Mouse (Mus musculus) Patski (cell line): ENCODE measurements around the gene Col28a1. TPM values are rescaled to one million over a fixed set of nuclear protein-coding genes. Genes with fewer than 3 reads are reported as not detected.

Source experiments
- ATAC-seq: fragments of 100-300 bp; one replicate; pipeline ENCODE4 v1.8.0; 2021
- CTCF ChIA-PET: fragments of 350-600 bp; sonication (Branson Sonifier 250); formaldehyde crosslinking; loops from one replicate; lab custom pipeline; 2022; ENCODE audit warnings: inconsistent platforms; lab: Charles Lee
- POLR2A ChIA-PET: fragments of 350-600 bp; sonication (Branson Sonifier 250); formaldehyde crosslinking; loops from one replicate; lab custom pipeline; 2022; ENCODE audit warnings: antibody characterized with exemption, inconsistent platforms; lab: Charles Lee
- DNase-seq: peaks from one replicate; pipeline ENCODE4 v3.0.0-alpha.2; 2011; ENCODE audit warnings: low read depth, low spot score
- H3K27me3 ChIP-seq: fragments of 371-371 bp; one replicate; pipeline ENCODE4 v1.5.1; 2021
- CTCF ChIP-seq: fragments of 100-300 bp; IDR thresholded peaks from one replicate; pipeline ENCODE4 v1.5.1; 2021
- in situ Hi-C: fragments of 300-500 bp; cut with MboI; formaldehyde crosslinking; loops from 3 replicates; pipeline ENCODE4 v1.11.1; 2018; ENCODE audit warnings: low pct_unique_long_range_greater_than_20kb, mixed read lengths
- polyA plus RNA-seq: library from polyadenylated mRNA; unstranded; gene quantifications from one replicate; pipeline ENCODE4 v1.2.3, GENCODE M21; 2021

Gene Col28a1
- polyA plus RNA-seq, 1 experiment from 2014 or later: not detected

DNA sequence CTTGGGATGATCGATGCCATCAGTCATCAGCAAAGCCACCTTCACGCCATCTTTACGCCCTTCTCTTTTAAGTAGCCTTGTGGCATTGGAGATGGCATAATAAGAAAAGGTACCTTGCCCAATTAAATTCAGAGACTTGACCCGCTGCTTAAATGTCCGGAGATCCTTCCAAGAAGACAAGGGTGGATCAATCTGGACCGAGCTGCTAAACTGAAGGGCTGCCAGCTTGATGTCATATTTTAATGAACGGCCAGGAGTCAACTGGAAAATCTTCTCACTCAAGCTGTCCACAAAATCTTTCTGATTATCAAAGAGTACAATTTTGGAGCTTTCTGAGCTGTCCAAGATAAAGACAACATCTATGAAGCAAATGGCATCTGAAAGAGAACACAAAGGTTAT is 17.1 kb downstream of the Col28a1 start:
- no peak for ATAC-seq
- in situ Hi-C loops: no loop called here
- DNase-seq: no peak
- TF ChIP-seq CTCF: no peak
- H3K27me3 ChIP-seq: peaks cover 9% of the 10 kb centered on the region
- ChIA-PET CTCF (no interaction called here), POLR2A (no interaction called here)

DNA sequence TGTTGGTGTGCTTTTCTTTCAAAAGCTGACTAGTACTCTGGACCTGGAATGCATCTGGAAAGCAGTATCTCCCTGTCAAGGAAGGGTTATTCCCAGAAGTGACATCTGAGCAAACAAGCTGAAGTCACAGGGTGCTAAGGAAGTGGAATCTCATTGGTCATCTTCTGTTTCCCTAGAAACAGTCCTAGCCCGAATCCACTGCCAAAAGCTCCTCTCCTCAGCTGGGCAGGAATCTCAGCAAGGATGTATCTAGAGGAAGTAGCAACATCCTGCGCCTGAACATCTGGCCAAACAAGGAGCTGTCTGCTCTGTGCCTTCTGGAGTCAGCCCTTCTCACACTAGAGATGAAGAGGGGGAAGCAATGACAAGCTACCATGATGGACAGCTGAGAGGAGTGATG is 18.4 kb downstream of the Col28a1 start:
- ATAC-seq (no peak), DNase-seq (no peak)
- peaks cover 5% of the 10 kb centered on the region for H3K27me3 ChIP-seq
- ChIA-PET CTCF (no interaction called here), POLR2A (no interaction called here)
- no peak for TF ChIP-seq CTCF
- in situ Hi-C loops: no loop called here

DNA sequence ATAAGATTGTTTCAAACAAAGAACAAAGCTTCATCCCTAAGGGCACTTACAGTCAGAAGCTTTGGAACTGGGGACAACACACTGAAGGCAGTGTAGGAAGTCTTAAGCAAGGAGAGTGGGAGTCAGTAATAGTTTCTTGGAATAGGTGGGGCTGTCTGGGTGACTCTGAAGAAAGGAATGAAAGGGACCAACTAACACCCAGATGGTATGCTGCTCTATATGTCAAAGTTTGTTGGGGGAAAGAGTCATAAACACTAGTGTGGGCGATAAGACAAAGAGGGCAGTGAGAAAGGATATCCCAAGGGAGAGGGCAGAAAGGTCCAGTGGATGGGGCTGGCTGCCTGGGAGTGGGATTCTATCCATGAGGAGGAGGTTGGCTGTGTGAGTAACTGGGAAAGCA is 20.3 kb downstream of the Col28a1 start:
- DNase-seq (no peak), ATAC-seq (no peak)
- no peak for TF ChIP-seq CTCF
- ChIA-PET CTCF (no interaction called here), POLR2A (no interaction called here)
- in situ Hi-C loops: no loop called here
- peaks cover 5% of the 10 kb centered on the region for H3K27me3 ChIP-seq

DNA sequence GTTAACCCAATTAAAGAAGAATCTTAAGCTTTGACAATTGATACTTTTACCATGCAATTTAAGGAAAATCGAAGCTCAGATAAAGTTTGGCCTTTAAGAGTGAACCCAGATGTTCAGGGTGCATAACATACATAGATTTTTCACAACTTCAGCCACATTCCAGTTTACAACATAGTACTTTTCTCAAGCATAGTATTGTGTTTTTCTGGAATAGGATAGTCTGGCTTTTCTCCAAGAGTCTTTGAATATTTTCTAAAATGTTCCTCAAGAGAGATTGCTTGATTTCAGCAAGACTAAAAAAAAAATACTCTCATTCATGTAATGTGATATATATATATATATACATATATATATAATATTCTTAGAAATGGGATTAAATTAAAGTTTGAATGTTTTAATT is 27.7 kb downstream of the Col28a1 start:
- H3K27me3 ChIP-seq: peaks cover 3% of the 10 kb centered on the region
- in situ Hi-C loops: no loop called here
- CTCF ChIA-PET: no interaction called here
- ATAC-seq (no peak), DNase-seq (no peak)
- POLR2A ChIA-PET: no interaction called here
- TF ChIP-seq CTCF: no peak

DNA sequence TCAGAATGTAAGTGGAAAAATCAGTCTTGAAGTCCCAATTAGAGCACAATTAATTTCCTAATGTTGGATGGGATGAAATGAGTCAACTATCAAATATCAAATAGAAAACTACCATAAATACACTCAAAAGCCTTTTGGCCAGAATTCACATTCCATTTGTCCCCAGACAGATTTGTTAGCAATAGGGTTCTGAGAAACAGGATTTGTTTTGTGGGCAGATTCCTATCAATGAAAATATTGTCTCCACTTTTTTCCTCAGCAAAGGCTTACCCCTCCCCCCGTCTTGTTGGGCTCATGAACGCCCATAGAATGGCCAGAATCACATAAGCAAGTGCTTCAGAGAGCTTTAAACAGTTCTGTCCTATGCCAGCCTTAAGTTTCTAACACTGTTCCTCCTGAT is 32.4 kb downstream of the Col28a1 start:
- no peak for TF ChIP-seq CTCF
- DNase-seq (no peak), ATAC-seq (no peak)
- in situ Hi-C loops: no loop called here
- ChIA-PET POLR2A (no interaction called here), CTCF (no interaction called here)
- peaks cover 10% of the 10 kb centered on the region for H3K27me3 ChIP-seq

DNA sequence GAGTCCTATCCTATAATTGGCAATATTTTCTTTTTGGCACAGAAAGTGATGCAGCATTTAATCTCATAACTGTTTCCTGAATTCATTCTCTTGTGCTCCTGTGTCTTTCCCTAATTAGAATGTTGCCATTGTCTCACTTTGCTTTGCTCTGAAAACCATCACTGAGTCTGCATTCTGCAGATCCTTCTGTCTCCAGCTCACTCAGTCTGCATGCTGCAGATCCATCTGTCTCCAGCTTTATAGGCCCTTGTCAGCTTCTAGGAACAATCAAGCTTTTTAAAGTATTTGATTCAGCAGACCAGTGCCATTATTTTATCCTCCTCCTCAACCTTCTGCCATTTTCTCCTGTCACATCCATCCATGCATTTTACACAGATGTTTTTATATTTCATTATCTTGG is 35.3 kb downstream of the Col28a1 start:
- DNase-seq: no peak
- ATAC-seq: no peak
- no peak for TF ChIP-seq CTCF
- ChIA-PET CTCF (no interaction called here), POLR2A (no interaction called here)
- in situ Hi-C loops: no loop called here
- H3K27me3 ChIP-seq: peaks cover 10% of the 10 kb centered on the region

DNA sequence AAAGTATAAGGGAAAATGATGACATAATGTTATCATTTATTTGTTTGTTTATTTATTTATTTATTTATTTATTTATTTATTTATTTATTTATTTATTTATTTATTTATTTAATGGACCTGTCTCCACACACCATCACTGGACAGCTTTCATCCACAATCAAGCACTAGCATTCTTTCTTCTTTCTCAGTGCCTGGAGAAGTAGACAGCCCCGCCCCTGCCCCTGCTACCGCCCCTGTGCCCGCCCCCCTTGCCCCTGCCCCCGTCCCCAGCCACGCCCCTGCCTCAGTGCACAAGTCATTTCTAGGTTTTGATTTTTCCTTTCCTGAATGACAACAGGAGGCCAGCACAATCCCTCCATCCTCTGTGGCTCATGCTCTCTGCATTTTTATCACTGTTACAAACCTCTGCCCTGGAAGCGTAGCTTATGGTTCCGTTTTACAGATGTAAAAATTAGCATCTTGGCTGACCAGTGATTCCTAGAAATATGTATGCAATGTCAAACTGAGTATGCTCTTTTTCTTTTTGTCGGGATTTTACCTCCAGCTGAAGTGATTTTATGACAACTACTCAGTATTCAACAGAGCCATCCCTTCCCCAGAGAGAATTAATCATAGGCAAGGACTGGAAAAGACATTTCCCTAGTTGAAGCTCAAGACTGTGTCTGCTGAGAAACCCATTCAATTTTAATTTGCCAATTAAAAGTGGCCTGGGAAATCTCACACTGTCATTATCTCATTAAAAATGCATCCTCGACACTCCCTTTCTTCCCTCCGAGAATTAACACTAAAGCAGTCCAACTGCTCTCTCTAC is 39.7 kb downstream of the Col28a1 start:
- ChIA-PET CTCF (no interaction called here), POLR2A (no interaction called here)
- H3K27me3 ChIP-seq: no peaks in the 10 kb centered on the region
- no peak for DNase-seq
- TF ChIP-seq CTCF: no peak
- ATAC-seq: no peak
- in situ Hi-C loops: no loop called here

DNA sequence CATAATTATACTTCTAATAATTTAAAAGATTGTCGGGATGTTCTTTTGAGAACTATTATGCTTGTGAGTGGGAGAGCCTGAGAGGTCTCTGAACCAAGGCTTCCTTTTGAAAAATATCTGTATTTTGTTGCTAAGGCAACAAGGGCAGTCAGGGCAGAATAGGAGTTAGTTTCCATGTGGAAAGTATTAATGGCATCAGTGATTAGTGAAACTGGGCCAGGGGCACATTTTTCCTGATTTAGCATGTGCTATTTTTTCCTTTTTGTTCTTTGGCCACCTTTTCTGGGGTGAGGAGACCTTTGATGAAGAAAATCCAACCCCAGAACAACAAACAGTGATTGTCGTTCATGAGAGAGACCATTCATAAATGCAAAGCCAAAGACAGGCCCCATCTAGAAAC is 43.5 kb downstream of the Col28a1 start:
- ATAC-seq: no peak
- in situ Hi-C loops: no loop called here
- no peak for DNase-seq
- POLR2A ChIA-PET: no interaction called here
- H3K27me3 ChIP-seq: no peaks in the 10 kb centered on the region
- TF ChIP-seq CTCF: no peak
- CTCF ChIA-PET: no interaction called here

DNA sequence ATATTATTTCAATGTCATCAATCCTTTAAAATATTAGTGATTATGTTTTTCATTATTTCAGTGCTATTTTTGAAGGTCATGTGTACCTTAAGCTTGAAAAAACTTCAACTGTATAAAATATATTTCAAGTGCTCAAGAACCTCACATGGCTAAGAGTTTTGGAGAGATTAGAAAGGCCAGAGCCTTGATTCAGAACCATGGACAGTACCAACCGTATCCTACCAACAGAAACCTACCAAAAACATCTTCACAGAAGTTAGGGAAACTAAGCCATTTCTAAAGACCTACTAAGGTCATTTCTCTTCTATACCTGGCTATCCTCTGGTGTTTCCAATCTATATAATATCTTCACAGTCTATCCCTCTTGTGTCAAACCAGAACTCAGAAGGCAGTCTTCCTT is 50.5 kb downstream of the Col28a1 start:
- no peaks in the 10 kb centered on the region for H3K27me3 ChIP-seq
- no peak for TF ChIP-seq CTCF
- ChIA-PET POLR2A (no interaction called here), CTCF (no interaction called here)
- in situ Hi-C loops: no loop called here
- DNase-seq (no peak), ATAC-seq (no peak)

DNA sequence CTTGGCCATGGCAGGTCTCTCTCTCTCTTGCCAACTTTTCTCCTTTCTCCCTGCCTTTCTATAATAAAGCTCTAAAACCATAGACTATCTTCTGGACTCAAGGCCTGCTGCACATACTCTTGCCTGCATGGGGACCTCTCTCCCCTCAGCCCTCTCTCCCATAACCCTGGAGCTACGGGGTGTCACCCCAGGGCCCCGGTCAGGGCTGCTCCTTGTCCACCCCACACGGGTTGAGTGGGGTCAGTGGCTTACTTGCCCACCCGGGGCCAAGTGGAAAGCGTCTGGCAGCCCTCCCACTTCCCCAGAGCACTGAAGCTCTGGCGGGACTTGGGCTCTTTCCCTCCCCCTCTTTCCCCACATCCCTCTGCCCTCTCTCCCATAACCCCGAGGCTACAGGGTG is 62.3 kb downstream of the Col28a1 start:
- ChIA-PET CTCF (no interaction called here), POLR2A (no interaction called here)
- no peaks in the 10 kb centered on the region for H3K27me3 ChIP-seq
- no peak for TF ChIP-seq CTCF
- ATAC-seq: no peak
- in situ Hi-C loops: no loop called here
- no peak for DNase-seq

DNA sequence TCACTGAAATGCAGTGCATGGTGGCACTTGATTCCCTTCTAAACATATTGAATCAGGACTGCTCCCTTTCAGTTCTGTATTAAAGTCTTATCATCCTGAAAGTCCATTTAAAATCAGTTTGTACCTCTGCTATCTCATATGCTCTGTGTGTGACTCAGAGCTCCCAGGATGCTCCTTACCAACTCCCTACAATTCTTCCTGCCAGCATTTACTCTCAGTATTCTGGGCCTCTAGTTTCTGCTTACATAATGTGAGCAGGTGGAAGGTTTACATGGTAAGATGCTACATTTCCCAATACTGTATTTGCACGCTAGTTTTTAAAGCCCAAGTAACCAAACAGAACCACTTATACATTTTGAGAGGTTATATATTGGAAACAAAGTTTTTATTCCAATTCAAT is 64.3 kb downstream of the Col28a1 start:
- in situ Hi-C loops: no loop called here
- no peaks in the 10 kb centered on the region for H3K27me3 ChIP-seq
- ChIA-PET CTCF (no interaction called here), POLR2A (no interaction called here)
- DNase-seq: no peak
- TF ChIP-seq CTCF: no peak
- ATAC-seq: no peak

DNA sequence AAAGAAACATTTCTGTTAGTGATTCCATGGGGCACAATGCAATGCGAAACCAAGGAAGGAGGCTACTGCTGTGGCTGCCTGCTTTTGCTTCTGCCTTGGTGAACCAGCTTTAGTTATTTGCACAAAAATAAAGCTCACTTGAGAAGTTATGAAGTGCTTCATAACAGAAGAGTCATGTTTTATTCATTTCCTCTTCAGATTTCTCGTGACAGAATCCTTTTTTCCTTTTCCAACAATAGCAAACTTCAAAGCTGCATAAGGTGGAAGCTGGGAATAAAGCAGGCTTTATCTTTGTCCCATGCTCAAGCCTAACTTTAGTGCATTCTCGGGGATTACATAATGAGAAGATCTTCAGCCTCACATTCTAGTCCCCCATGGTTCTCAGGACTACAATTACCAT is 65.9 kb downstream of the Col28a1 start:
- in situ Hi-C loops: no loop called here
- DNase-seq (no peak), ATAC-seq (no peak)
- ChIA-PET CTCF (no interaction called here), POLR2A (no interaction called here)
- TF ChIP-seq CTCF: no peak
- H3K27me3 ChIP-seq: no peaks in the 10 kb centered on the region
